Mouse (Mus musculus) C2C12 (cell line): ENCODE measurements at regions not wholly inside any gene's neighbourhood (a gene's known extent, or its start where the extent isn't known, plus 50 kb on each side); places are given as distances from the start of the nearest gene placed in this dataset.

ENCODE experiments used
- CEBPB ChIP-seq: IDR thresholded peaks from one replicate; pipeline ENCODE4 v1.6.1; 2011; ENCODE audit warnings: low read depth, mild to moderate bottlenecking, control low read depth, moderate library complexity
- CTCF ChIP-seq: IDR thresholded peaks from one replicate; pipeline ENCODE4 v1.5.1; 2011; ENCODE audit not compliant: control insufficient read depth, insufficient read depth, insufficient read length
- FOSL1 ChIP-seq: IDR thresholded peaks from one replicate; pipeline ENCODE4 v1.8.0; 2011; ENCODE audit warnings: mild to moderate bottlenecking, low read length; ENCODE audit not compliant: poor library complexity, insufficient read depth, severe bottlenecking
- MAX ChIP-seq: IDR thresholded peaks from one replicate; pipeline ENCODE4 v1.6.1; 2011; ENCODE audit warnings: mild to moderate bottlenecking, control low read depth
- MYOD1 ChIP-seq: IDR thresholded peaks from one replicate; pipeline ENCODE4 v1.6.1; 2011; ENCODE audit warnings: low read depth; ENCODE audit not compliant: control insufficient read depth, insufficient read length
- MYOG ChIP-seq: IDR thresholded peaks from one replicate; pipeline ENCODE4 v1.6.1; 2011; ENCODE audit not compliant: control insufficient read depth, insufficient read length; ENCODE audit errors: extremely low read depth
- USF1 ChIP-seq: IDR thresholded peaks from one replicate; pipeline ENCODE4 v1.6.1; 2011; ENCODE audit warnings: low read depth, mild to moderate bottlenecking, control low read depth, moderate library complexity

GRCm38 (mm10) chr14:46475945-46476344 is 85.5 kb upstream of the Bmp4 start:
- TF ChIP-seq MAX (no peak), FOSL1 (no peak), CTCF (no peak), USF1 (no peak), MYOD1 (no peak), MYOG (no peak), CEBPB (no peak)
